In the genomic region with DNA sequence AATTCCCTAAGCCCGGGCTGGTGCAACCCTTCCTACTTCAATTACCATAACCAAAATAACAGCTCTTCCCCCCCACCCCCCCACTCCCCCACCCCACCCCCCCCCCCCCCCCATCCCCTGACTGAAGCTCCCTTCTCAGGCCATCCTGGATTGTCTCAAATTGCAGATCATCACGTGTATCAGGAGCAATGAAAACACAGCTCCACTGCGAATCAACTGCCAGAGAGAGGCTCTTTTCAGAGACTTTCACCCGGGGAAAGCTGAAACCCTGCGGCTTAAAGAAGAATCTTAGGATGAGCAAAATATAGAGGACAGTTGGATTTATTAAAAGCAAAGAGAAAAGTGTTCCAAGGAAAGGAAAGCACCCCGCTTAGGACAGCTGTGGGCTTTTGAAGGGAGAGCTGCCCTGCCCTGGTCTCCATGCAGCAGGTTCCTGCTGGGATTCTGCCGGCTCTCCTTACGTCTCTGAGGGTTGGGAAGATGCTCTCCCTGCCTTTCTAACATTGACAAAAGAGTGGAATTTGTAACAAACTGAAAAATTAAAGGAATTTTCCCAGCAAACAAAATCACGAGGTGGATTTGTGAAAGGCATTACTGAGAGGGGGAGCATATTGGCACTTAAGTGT, we compare ENCODE assay signal across 9 mouse cellular contexts.
DNase-seq lines count a peak whose midpoint lies in the region; ATAC-seq and TF ChIP-seq lines count a peak whose summit lies in the region.
"Had no signal": no experiment of that assay in that cellular context is flagged by ENCODE, and none has a peak within 500 bp of the region (broad histone marks: within the 10 kb centered on the region; RNA-seq: fewer than 3 reads in every experiment).

No protein-coding gene starts in this region.

- no peaks in the 10 kb centered on the region for H3K27me3 ChIP-seq in forebrain, embryonic 16.5 days (replicated peaks; ENCODE audit: control insufficient read depth, insufficient read depth, low read length)
- no peaks in the 10 kb centered on the region for H3K27me3 ChIP-seq in midbrain, embryonic 10.5 days (ENCODE audit: low read depth, poor library complexity, severe bottlenecking)

- no peak for DNase-seq in gastrocnemius, adult 2 months
- no peak for DNase-seq in gastrocnemius, postnatal 36 days
- DNase-seq in R1 (ENCODE audit: low read depth, low spot score) = peak; percentile 19
- peak; percentile 25 for DNase-seq in midbrain, embryonic 10.5 days (ENCODE audit: low spot score)
- no peak for DNase-seq in left cerebral cortex, adult 2 months (ENCODE audit: extremely low spot score in 1 of 2, low spot score in 2 of 2)
- no peak for DNase-seq in lung, postnatal 14 days
- DNase-seq: kidney, postnatal 14 days had no signal

- no peak for TF ChIP-seq CTCF in gastrocnemius, adult 2 months (IDR thresholded peaks at IDR 0.05)
- TF ChIP-seq CTCF in left cerebral cortex, adult 2 months (IDR thresholded peaks at IDR 0.05) = no peak

- no peaks in the 10 kb centered on the region for H3K36me3 ChIP-seq in forebrain, embryonic 16.5 days (ENCODE audit: control insufficient read depth, insufficient read depth)
- no peaks in the 10 kb centered on the region for H3K36me3 ChIP-seq in midbrain, embryonic 10.5 days

- H3K4me2 ChIP-seq in forebrain, embryonic 16.5 days (ENCODE audit: low read length) = peak overlapping the region; percentile 32

- H3K27ac ChIP-seq in gastrocnemius, adult 2 months = peak overlapping the region; percentile 51; the same call in 1 of the 2 replicates
- no peak overlapping the region for H3K27ac ChIP-seq in forebrain, embryonic 16.5 days (ENCODE audit: low read length)
- no peak overlapping the region for H3K27ac ChIP-seq in midbrain, embryonic 10.5 days (replicated peaks)
- no peak overlapping the region for H3K27ac ChIP-seq in left cerebral cortex, adult 2 months

- H3K9ac ChIP-seq in forebrain, embryonic 16.5 days (replicated peaks; ENCODE audit: low read depth, low read length) = no peak overlapping the region

- no peaks in the 10 kb centered on the region for H3K9me3 ChIP-seq in forebrain, embryonic 16.5 days (ENCODE audit: control insufficient read depth, low read length)
- no peaks in the 10 kb centered on the region for H3K9me3 ChIP-seq in midbrain, embryonic 10.5 days (replicated peaks)

- H3K4me3 ChIP-seq in gastrocnemius, adult 2 months = 0 out of 2 replicates have a peak overlapping the region, but pooled peaks have one; percentile 8
- H3K4me3 ChIP-seq in forebrain, embryonic 16.5 days (replicated peaks; ENCODE audit: low read length) = no peak overlapping the region
- peak overlapping the region; percentile 36 for H3K4me3 ChIP-seq in midbrain, embryonic 10.5 days
- H3K4me3 ChIP-seq in left cerebral cortex, adult 2 months = no peak overlapping the region

- intact Hi-C loops in gastrocnemius, adult 2 months (cut with DNase I) = no loop called here
- intact Hi-C loops in gastrocnemius, postnatal 36 days (cut with DNase I) = no loop called here
- intact Hi-C loops in left cerebral cortex, adult 2 months (cut with DNase I) = no loop called here

- 3% methylated on average over 9 of the region's 9 CpGs for WGBS in forebrain, embryonic 16.5 days
- 0% methylated on average over 9 of the region's 9 CpGs for WGBS in midbrain, embryonic 10.5 days

- H3K4me1 ChIP-seq in forebrain, embryonic 16.5 days (replicated peaks; ENCODE audit: control insufficient read depth, insufficient read depth, low read length) = peaks cover 4% of the 10 kb centered on the region; the same call in 1 of the 2 replicates
- peaks cover 18% of the 10 kb centered on the region for H3K4me1 ChIP-seq in midbrain, embryonic 10.5 days

- ATAC-seq in forebrain, embryonic 16.5 days = peak; percentile 40; the same call in 1 of the 2 replicates
- no peak for ATAC-seq in granulocyte monocyte progenitor cell, adult 5-6 weeks (replicated peaks; ENCODE audit: poor library complexity, severe bottlenecking)

Comparison
In these comparisons a context has a peak if more than half of its experiments do, and no peak if none do; other contexts are left out.
1. DNase-seq: peak in R1 (single experiment) and midbrain, embryonic 10.5 days (single experiment); none in gastrocnemius, adult 2 months (single experiment), gastrocnemius, postnatal 36 days (0 of 2), left cerebral cortex, adult 2 months (0 of 2) and lung, postnatal 14 days (single experiment).
2. H3K4me3 ChIP-seq: peak in gastrocnemius, adult 2 months (single experiment) and midbrain, embryonic 10.5 days (single experiment); none in forebrain, embryonic 16.5 days (single experiment) and left cerebral cortex, adult 2 months (single experiment).